Mouse (Mus musculus) intestine, embryonic 15.5 days (tissue): ENCODE measurements around the gene Cadm2. TPM values are rescaled to one million over a fixed set of nuclear protein-coding genes. Genes with fewer than 3 reads are reported as not detected.

Experiments used
- ATAC-seq: fragments of 200-750 bp; cut with Nextera tagmentation; 2 replicates; pipeline ENCODE4 v1.8.0; 2017; ENCODE audit warnings: moderate TSS enrichment, moderate library complexity
- H3K27ac ChIP-seq: fragments of 300-500 bp; sonication (generic); 2 replicates; pipeline ENCODE4 v1.5.1; 2015; ENCODE audit warnings: mild to moderate bottlenecking, inconsistent platforms
- H3K27me3 ChIP-seq: fragments of 300-500 bp; sonication (generic); replicated peaks from 2 replicates; pipeline ENCODE4 v1.6.1; 2015; ENCODE audit warnings: inconsistent platforms
- H3K36me3 ChIP-seq: fragments of 300-500 bp; sonication (generic); 2 replicates; pipeline ENCODE4 v1.6.1; 2015; ENCODE audit warnings: inconsistent platforms
- H3K4me1 ChIP-seq: fragments of 300-500 bp; sonication (generic); replicated peaks from 2 replicates; pipeline ENCODE4 v1.6.1; 2015; ENCODE audit warnings: inconsistent platforms
- H3K4me2 ChIP-seq: fragments of 300-500 bp; sonication (generic); replicated peaks from 2 replicates; pipeline ENCODE4 v1.6.1; 2015; ENCODE audit warnings: mild to moderate bottlenecking, inconsistent platforms
- H3K4me3 ChIP-seq: fragments of 300-500 bp; sonication (generic); replicated peaks from 2 replicates; pipeline ENCODE4 v1.5.1; 2015; ENCODE audit warnings: inconsistent platforms
- H3K9ac ChIP-seq: fragments of 300-500 bp; sonication (generic); 2 replicates; pipeline ENCODE4 v1.6.1; 2015; ENCODE audit warnings: inconsistent platforms
- H3K9me3 ChIP-seq: fragments of 300-500 bp; sonication (generic); 2 replicates; pipeline ENCODE4 v1.6.1; 2016; ENCODE audit warnings: inconsistent platforms
- WGBS: fragments of 180-500 bp; shearing (Covaris S2); methylation state at CpG from one replicate; pipeline ENCODE4 v1.1.7; 2015; 5-methylcytosine and 5-hydroxymethylcytosine counted together
- polyA plus RNA-seq: library from polyadenylated mRNA; unstranded; fragments of >200 nt; fragmentation: Nextera tagmentation; extraction: Ambion mirVana; gene quantifications from 2 replicates; pipeline ENCODE4 v1.2.1, GENCODE M21; 2015

Gene Cadm2
- polyA plus RNA-seq, 1 experiment from 2014 or later = 0.75 TPM

DNA sequence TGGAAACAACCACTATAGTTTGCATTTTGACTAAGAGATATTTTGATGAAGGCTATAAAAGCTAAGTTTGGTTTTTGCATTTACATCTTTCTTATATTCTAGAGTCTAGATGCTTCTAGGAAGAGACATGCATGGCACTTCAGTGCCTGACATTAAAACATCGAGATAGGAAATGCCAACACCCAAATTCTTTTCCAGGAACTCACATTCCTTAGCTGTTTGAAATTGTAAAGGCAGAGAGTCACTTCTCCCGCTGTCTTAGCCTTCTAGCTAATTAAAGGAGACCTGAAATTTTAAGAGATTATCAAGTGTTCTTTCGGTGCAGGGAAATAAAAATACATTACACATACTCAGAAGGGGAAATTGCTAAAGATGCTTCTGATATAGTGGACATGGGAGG lies 649.8 kb downstream of the Cadm2 start:
- H3K27ac ChIP-seq = no peak overlapping the region
- WGBS = 26% methylated on average over 3 of the region's 3 CpGs
- ATAC-seq = no peak
- H3K9ac ChIP-seq = no peak overlapping the region
- H3K36me3 ChIP-seq = no peaks in the 10 kb centered on the region
- H3K9me3 ChIP-seq = no peaks in the 10 kb centered on the region
- no peak overlapping the region for H3K4me3 ChIP-seq
- no peaks in the 10 kb centered on the region for H3K27me3 ChIP-seq
- H3K4me1 ChIP-seq = no peaks in the 10 kb centered on the region
- no peak overlapping the region for H3K4me2 ChIP-seq

DNA sequence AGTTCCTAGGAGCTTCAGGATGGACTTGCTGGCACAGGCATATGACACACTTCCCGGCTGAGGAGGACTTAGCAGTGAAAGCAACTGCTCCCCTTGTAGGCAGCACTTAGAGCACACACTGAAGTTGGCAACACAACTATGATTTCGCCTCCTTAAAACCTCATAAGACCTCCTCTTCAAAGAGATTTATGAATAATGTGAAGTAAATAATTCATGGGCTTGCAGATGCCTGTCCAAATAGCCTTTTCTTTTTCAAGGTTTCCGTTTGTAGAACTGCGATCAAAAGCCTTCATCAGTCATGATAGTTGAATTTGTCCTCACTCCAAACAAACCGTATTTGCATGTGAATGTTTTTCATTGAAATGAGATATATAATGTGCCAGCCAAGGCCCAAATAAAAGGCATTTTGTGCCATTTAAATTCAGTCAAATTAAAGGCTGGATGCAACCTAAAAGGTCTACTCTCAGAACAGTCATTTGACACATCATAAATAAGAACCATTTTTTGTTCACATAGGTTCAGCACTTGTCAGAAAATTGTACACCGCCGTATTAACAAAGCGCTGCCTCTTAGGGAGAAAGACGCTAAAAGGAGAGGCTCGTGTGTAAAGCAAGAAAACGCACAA lies 651.1 kb downstream of the Cadm2 start:
- H3K4me1 ChIP-seq = no peaks in the 10 kb centered on the region
- 81% methylated on average over 11 of the region's 11 CpGs for WGBS

DNA sequence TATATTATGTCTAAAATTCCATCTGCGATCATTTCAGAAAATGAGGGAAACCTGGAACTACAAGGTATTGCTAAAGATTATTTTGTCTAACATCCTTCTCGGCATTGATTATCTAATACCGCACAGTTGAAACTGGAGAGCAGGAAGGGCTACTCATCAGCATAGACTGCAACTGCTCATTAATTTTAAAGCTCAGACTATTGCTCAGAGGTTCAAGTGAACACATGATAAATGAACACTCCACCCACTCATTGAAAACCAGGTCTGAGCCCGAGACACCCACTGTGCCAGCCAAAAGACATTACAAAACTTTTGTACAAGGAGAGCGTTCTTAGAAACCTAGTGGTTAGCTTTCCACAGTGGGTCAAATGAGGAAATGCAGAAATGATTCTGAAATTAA lies 652.4 kb downstream of the Cadm2 start:
- Histone ChIP-seq H3K27me3 (no peaks in the 10 kb centered on the region), H3K4me2 (no peak overlapping the region), H3K36me3 (no peaks in the 10 kb centered on the region), H3K4me1 (no peaks in the 10 kb centered on the region), H3K9me3 (no peaks in the 10 kb centered on the region), H3K4me3 (no peak overlapping the region), H3K27ac (no peak overlapping the region), H3K9ac (no peak overlapping the region)
- ATAC-seq = no peak
- WGBS = 82% methylated on average over 5 of the region's 5 CpGs

More for the DNA sequence above, 651.1 kb downstream of the Cadm2 start:
- no peak overlapping the region for H3K4me2 ChIP-seq
- ATAC-seq = no peak
- no peak overlapping the region for H3K27ac ChIP-seq
- no peak overlapping the region for H3K4me3 ChIP-seq
- H3K9me3 ChIP-seq = no peaks in the 10 kb centered on the region
- H3K36me3 ChIP-seq = no peaks in the 10 kb centered on the region
- no peaks in the 10 kb centered on the region for H3K27me3 ChIP-seq
- no peak overlapping the region for H3K9ac ChIP-seq

DNA sequence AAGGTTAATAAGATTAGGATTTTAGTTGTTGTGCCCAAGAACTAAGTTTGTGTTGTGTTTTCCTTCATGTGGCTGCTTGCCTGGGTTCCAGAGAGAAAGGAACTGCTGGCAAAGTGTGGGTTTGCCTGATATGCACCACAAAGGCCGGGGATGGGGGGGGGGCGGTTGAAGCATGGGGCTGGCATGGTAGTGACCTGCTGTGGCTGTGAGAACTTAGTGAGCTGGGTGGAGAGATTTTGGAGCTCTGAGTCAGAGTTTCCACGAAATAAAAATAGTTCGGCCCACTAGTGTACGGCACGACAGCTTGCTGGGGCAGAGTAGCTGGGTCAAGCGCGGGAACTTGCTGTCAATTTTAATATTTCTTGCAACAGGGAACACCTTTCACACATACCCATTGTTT lies 653.0 kb downstream of the Cadm2 start:
- no peaks in the 10 kb centered on the region for H3K9me3 ChIP-seq
- 79% methylated on average over 8 of the region's 8 CpGs for whole genome bisulfite sequencing
- no peak overlapping the region for H3K4me2 ChIP-seq
- no peak overlapping the region for H3K4me3 ChIP-seq
- no peaks in the 10 kb centered on the region for H3K4me1 ChIP-seq
- H3K27ac ChIP-seq = no peak overlapping the region
- H3K9ac ChIP-seq = no peak overlapping the region
- H3K27me3 ChIP-seq = no peaks in the 10 kb centered on the region
- H3K36me3 ChIP-seq = no peaks in the 10 kb centered on the region
- no peak for ATAC-seq

DNA sequence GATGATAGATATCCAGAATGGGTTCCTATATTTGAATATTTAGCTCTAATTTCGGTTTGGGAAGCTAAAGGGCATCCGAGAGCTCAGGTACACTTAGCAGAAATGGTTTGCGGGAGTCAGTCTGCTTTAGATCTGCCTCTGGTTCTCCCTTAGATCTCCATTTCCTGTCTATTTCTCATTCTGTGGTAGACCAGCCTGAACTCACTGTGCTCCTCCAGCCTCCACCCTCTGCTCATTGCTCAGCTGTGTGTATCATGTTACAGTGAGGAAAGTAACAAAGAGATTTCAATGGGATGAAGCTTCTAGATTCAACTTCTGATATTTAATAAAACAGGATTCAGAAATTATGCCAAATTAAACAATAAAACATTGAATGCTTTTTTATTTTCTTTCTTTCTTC lies 661.6 kb downstream of the Cadm2 start:
- Histone ChIP-seq H3K36me3 (no peaks in the 10 kb centered on the region), H3K4me3 (no peak overlapping the region), H3K4me1 (no peaks in the 10 kb centered on the region), H3K4me2 (no peak overlapping the region), H3K27ac (no peak overlapping the region), H3K9ac (no peak overlapping the region), H3K9me3 (no peaks in the 10 kb centered on the region), H3K27me3 (no peaks in the 10 kb centered on the region)
- WGBS = 56% methylated on average over 3 of the region's 3 CpGs
- no peak for ATAC-seq

DNA sequence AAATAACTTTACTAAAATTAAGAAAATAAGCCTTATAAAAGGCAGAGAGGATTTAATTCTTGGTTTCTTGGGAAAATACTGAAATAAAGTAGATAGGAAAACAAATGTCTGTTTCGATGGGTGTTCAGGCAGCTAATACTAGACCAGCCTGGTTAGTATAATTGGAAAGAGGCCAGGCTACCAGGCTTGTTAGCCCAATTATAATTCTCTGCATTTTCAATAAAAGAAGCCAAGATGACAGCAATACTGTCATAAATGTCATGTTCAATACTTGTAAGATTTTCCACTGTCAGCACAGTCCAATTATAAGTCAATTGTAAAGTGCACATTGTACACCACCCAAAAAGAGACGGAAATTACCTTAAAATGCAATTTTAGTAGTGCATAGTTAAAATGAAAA lies 664.8 kb downstream of the Cadm2 start:
- Histone ChIP-seq H3K27me3 (no peaks in the 10 kb centered on the region), H3K4me1 (no peaks in the 10 kb centered on the region), H3K9me3 (no peaks in the 10 kb centered on the region), H3K27ac (no peak overlapping the region), H3K4me3 (no peak overlapping the region), H3K36me3 (no peaks in the 10 kb centered on the region), H3K9ac (no peak overlapping the region), H3K4me2 (no peak overlapping the region)
- ATAC-seq = no peak
- WGBS = 86% methylated on average over 2 of the region's 2 CpGs

DNA sequence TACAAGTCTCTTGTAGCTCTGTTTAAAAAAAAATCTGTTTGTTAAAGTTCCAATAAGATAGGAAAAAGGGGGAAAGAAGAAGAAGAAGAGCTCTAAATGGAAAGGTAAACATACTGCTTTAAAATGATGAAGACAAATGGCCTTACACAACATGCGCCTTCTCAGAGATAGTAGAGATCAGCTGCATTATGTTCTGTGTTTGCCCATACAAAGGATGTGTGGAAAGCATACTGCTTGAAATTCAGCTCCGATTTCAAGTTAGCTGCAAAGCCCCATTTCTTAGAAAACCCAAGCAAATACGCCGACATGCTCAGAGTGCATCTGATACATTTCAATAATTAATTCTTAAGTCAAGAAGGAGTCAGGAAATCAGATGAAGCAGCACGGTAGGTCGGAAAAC lies 684.4 kb downstream of the Cadm2 start:
- no peaks in the 10 kb centered on the region for H3K36me3 ChIP-seq
- H3K4me3 ChIP-seq = no peak overlapping the region
- H3K9ac ChIP-seq = no peak overlapping the region
- H3K9me3 ChIP-seq = no peaks in the 10 kb centered on the region
- no peaks in the 10 kb centered on the region for H3K4me1 ChIP-seq
- no peaks in the 10 kb centered on the region for H3K27me3 ChIP-seq
- ATAC-seq = no peak
- H3K27ac ChIP-seq = no peak overlapping the region
- 82% methylated on average over 6 of the region's 6 CpGs for WGBS
- H3K4me2 ChIP-seq = no peak overlapping the region

DNA sequence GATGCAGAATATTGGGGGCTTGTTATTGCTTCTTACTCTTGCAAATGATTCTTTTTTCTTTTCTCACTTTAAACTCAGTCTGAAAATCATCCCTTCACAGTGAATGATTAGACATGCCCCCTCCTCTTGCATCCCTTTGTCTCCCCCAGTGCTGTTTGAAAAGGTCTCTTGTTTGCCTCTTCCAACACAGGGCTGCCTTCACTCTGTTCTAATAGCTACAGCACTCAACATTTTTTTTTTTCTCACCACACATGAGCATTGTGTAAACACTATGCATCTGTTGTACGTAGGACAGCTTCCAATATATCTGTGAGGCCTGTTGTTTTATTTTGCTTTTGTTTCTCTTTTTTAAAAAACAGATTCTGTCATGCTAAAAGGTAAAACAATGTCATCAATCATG lies 695.2 kb downstream of the Cadm2 start:
- Histone ChIP-seq H3K27ac (no peak overlapping the region), H3K4me1 (no peaks in the 10 kb centered on the region), H3K4me2 (no peak overlapping the region), H3K4me3 (no peak overlapping the region), H3K9ac (no peak overlapping the region), H3K36me3 (no peaks in the 10 kb centered on the region), H3K27me3 (no peaks in the 10 kb centered on the region), H3K9me3 (no peaks in the 10 kb centered on the region)
- ATAC-seq = no peak
- WGBS = 28% methylated on average over 1 of the region's 1 CpGs

DNA sequence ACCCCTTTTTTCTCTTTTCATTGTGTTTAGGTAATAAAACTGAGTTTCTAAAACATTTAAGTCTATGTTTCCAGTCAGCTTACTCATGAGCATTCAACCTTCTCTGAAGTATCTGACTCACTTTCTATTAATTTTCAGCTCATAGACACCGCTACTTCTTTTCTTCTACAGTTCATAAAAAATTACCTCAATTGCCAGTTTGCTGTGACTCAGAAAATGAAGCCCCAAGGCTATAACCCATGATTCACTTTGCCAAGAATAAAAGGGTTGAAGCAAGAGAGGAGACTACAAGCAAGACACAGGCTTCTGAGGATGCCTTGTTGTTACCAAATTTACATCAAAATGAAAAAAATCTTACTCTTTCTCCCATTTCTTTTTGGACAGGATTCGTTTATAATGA lies 698.0 kb downstream of the Cadm2 start:
- Histone ChIP-seq H3K9me3 (no peaks in the 10 kb centered on the region), H3K4me1 (no peaks in the 10 kb centered on the region), H3K27ac (no peak overlapping the region), H3K9ac (no peak overlapping the region), H3K4me3 (no peak overlapping the region), H3K27me3 (no peaks in the 10 kb centered on the region), H3K36me3 (no peaks in the 10 kb centered on the region), H3K4me2 (no peak overlapping the region)
- WGBS = 72% methylated on average over 2 of the region's 2 CpGs
- no peak for ATAC-seq

DNA sequence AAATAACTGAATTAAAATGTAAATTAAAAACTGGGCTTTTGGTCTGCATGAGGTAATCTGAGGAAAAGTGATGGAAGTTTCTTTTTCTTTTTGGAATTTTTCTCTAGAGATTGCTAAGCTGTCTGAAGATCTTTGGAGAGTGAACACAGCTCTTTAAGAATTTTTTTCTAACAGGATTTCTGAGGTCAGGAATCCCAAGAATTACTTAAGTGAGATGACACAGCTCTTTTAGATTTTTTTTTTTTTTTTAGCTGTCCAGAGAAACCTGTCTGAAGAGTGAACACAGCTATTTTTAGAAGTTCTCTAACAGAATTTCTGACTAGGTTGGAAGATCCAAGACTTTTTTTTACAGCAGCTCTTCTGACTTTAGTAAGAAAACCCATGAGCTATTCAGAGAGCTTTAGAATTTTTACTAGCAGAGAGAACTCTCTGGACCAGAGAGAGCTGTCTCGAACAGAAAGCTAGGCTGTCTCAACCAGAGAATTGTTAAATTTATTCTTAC lies 699.2 kb downstream of the Cadm2 start:
- no peaks in the 10 kb centered on the region for H3K9me3 ChIP-seq
- no peak for ATAC-seq
- no peaks in the 10 kb centered on the region for H3K27me3 ChIP-seq
- H3K4me3 ChIP-seq = no peak overlapping the region
- no peak overlapping the region for H3K4me2 ChIP-seq
- H3K36me3 ChIP-seq = no peaks in the 10 kb centered on the region
- 81% methylated on average over 1 of the region's 1 CpGs for WGBS
- H3K27ac ChIP-seq = no peak overlapping the region
- H3K4me1 ChIP-seq = no peaks in the 10 kb centered on the region
- H3K9ac ChIP-seq = no peak overlapping the region

DNA sequence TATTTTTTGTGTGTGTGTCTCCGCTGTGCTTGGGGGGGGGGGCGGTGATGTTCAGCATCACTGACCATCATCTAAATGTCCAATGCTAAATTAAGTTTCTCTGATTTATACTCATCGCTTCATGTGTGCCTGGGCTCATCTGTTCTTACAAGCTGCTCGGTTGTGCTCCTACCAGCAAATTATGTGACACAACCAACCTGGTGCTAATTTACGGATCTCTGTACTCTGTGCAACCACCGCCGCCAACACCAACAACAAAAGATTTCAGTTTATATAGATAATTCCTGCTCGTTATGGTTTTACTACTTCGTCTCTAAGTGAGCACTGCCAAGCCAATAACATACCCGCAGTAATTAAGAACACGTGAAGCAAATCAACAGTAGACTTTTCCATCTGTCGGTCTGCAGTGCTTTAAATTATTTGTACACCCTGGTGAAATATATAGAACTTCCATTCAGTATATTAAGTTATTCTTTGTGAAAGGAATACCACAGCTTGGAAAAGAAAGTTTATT lies 700.8 kb downstream of the Cadm2 start:
- H3K9ac ChIP-seq = no peak overlapping the region
- H3K4me2 ChIP-seq = no peak overlapping the region
- WGBS = 90% methylated on average over 12 of the region's 12 CpGs
- no peak overlapping the region for H3K27ac ChIP-seq
- no peaks in the 10 kb centered on the region for H3K27me3 ChIP-seq
- ATAC-seq = no peak
- no peaks in the 10 kb centered on the region for H3K4me1 ChIP-seq
- H3K36me3 ChIP-seq = no peaks in the 10 kb centered on the region
- H3K9me3 ChIP-seq = no peaks in the 10 kb centered on the region
- no peak overlapping the region for H3K4me3 ChIP-seq

DNA sequence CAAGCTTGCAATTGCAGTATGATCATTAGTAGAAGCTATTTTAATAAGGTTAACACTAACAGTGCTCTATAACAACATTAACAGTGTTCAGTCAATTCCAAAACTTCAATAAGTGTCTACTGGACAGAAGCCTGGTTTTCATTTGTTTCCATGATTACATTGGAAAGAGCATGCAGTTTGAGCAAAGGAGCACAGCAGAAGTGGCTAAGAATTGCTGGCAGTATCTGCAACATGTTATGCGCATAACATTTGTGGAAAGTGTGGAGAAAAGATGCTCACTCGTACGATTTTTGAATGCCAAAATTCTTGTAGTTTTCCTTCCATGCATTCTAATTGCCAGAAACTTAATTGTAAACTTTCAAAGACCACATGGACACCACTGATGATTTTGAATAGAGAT lies 718.9 kb downstream of the Cadm2 start:
- ATAC-seq = no peak
- H3K36me3 ChIP-seq = no peaks in the 10 kb centered on the region
- no peaks in the 10 kb centered on the region for H3K27me3 ChIP-seq
- no peak overlapping the region for H3K9ac ChIP-seq
- H3K4me3 ChIP-seq = no peak overlapping the region
- H3K4me2 ChIP-seq = no peak overlapping the region
- 83% methylated on average over 3 of the region's 3 CpGs for WGBS
- H3K27ac ChIP-seq = no peak overlapping the region
- H3K4me1 ChIP-seq = no peaks in the 10 kb centered on the region
- no peaks in the 10 kb centered on the region for H3K9me3 ChIP-seq

DNA sequence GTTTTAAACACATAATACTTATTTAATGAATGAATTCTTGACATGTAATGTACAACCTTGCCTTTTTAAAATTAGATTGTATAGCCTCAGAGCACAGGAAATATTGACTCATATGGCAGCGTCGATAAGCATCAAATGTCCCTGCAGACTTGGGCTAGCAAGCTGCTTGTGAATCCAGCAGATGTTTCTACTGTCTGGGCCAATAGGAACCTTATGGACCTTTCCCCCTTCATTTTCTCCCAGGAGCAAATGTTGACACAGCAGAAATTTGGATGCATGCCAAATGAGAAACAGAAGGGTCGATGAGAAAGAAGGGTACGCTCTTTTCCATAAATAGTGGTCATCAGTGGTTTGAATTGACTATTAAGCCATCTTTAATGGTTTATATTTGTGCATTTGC lies 720.0 kb downstream of the Cadm2 start:
- no peaks in the 10 kb centered on the region for H3K4me1 ChIP-seq
- 0 out of 2 replicates have a peak, but pooled peaks have one; percentile 25 for ATAC-seq
- no peak overlapping the region for H3K4me2 ChIP-seq
- WGBS = 58% methylated on average over 4 of the region's 4 CpGs
- no peaks in the 10 kb centered on the region for H3K36me3 ChIP-seq
- no peaks in the 10 kb centered on the region for H3K9me3 ChIP-seq
- H3K27me3 ChIP-seq = no peaks in the 10 kb centered on the region
- no peak overlapping the region for H3K4me3 ChIP-seq
- no peak overlapping the region for H3K27ac ChIP-seq
- H3K9ac ChIP-seq = no peak overlapping the region
